ENCODE assay signal across 11 mouse cellular contexts in the genomic region with DNA sequence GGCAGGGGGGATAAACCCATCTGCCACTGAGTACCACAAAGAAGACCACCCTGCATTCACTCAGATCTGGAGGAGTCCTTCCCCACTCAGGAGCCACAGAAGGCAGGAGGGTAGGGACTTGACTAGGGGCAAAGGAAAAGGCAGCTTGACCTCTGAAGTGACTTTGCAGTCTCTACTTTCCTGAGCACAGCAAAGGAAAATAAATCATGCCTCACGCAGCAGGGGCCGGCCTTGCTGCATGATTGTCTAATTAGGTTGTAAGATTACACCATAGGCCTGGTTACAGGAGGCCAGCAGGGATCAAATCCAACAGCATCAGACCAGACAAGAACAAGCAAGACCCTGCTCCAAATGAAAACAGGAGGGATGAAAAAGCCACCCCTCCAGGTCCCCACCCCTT.
DNase-seq lines count a peak whose midpoint lies in the region; ATAC-seq and TF ChIP-seq lines count a peak whose summit lies in the region.
"Had no signal": no experiment of that assay in that cellular context is flagged by ENCODE, and none has a peak within 500 bp of the region (broad histone marks: within the 10 kb centered on the region; RNA-seq: fewer than 3 reads in every experiment).

No protein-coding gene starts in this region.

- H3K9me3 ChIP-seq in lung, embryonic 14.5 days (ENCODE audit: low read depth, low read length), result no peaks in the 10 kb centered on the region
- H3K9me3 ChIP-seq: intestine, embryonic 15.5 days had no signal

- ATAC-seq in lung, embryonic 14.5 days (ENCODE audit: insufficient read depth), result 0 out of 2 replicates have a peak, but pooled peaks have one; percentile 35
- no peak for ATAC-seq in megakaryocyte progenitor cell, adult 5-6 weeks (replicated peaks; ENCODE audit: poor library complexity)
- ATAC-seq: intestine, embryonic 15.5 days had no signal

- no peak overlapping the region for H3K9ac ChIP-seq in lung, embryonic 14.5 days
- H3K9ac ChIP-seq: intestine, embryonic 15.5 days; liver, embryonic 14.5 days had no signal

- TF ChIP-seq CTCF in lung, embryonic 14.5 days (IDR thresholded peaks at IDR 0.05; ENCODE audit: low read depth), result no peak

- no peak overlapping the region for H3K27ac ChIP-seq in lung, embryonic 14.5 days (ENCODE audit: low read depth)
- H3K27ac ChIP-seq: intestine, embryonic 15.5 days; liver, embryonic 14.5 days had no signal

- H3K27me3 ChIP-seq in lung, embryonic 14.5 days (ENCODE audit: insufficient read depth, low read length), result no peaks in the 10 kb centered on the region
- H3K27me3 ChIP-seq: intestine, embryonic 15.5 days had no signal

- WGBS in lung, embryonic 14.5 days, result 25% methylated on average over 2 of the region's 2 CpGs

- H3K4me2 ChIP-seq in lung, embryonic 14.5 days, result no peak overlapping the region
- H3K4me2 ChIP-seq: intestine, embryonic 15.5 days had no signal

- no peak overlapping the region for H3K4me3 ChIP-seq in lung, embryonic 14.5 days (ENCODE audit: low read depth, low read length)
- H3K4me3 ChIP-seq: intestine, embryonic 15.5 days had no signal

- peak; percentile 39 for DNase-seq in lung, embryonic 14.5 days
- DNase-seq in lung, postnatal 10 days, result no peak
- peak; percentile 84 for DNase-seq in adrenal gland, adult 2 months
- DNase-seq in adrenal gland, postnatal 25 days, result peak; percentile 43
- peak; percentile 56 for DNase-seq in mesoderm, embryonic 11.5 days (ENCODE audit: low read depth, low spot score)
- no peak for DNase-seq in heart, postnatal 4 days
- DNase-seq: cerebellum, postnatal 25 days; thymus, postnatal 14 days had no signal

- H3K4me1 ChIP-seq in lung, embryonic 14.5 days (ENCODE audit: insufficient read depth), result 0 out of 2 replicates have a peak, but pooled peaks cover 9% of the 10 kb centered on the region
- H3K4me1 ChIP-seq: intestine, embryonic 15.5 days had no signal

- no peaks in the 10 kb centered on the region for H3K36me3 ChIP-seq in lung, embryonic 14.5 days (ENCODE audit: insufficient read depth)
- H3K36me3 ChIP-seq: intestine, embryonic 15.5 days had no signal

Comparison
In these comparisons a context has a peak if more than half of its experiments do, and no peak if none do; other contexts are left out.
1. DNase-seq: peak in lung, embryonic 14.5 days (single experiment), adrenal gland, adult 2 months (single experiment), adrenal gland, postnatal 25 days (single experiment) and mesoderm, embryonic 11.5 days (single experiment); none in lung, postnatal 10 days (single experiment) and heart, postnatal 4 days (single experiment).